Mouse (Mus musculus) T-helper 2 cell (primary cell): ENCODE results near the gene Smg8.

ENCODE experiments used
- in situ Hi-C: fragments of 300-600 bp; cut with MboI, MseI; formaldehyde crosslinking; loops from one replicate; pipeline ENCODE4 v1.15.1; 2025; ENCODE audit warnings: high pct_unique_total_duplicates

Gene Smg8

DNA sequence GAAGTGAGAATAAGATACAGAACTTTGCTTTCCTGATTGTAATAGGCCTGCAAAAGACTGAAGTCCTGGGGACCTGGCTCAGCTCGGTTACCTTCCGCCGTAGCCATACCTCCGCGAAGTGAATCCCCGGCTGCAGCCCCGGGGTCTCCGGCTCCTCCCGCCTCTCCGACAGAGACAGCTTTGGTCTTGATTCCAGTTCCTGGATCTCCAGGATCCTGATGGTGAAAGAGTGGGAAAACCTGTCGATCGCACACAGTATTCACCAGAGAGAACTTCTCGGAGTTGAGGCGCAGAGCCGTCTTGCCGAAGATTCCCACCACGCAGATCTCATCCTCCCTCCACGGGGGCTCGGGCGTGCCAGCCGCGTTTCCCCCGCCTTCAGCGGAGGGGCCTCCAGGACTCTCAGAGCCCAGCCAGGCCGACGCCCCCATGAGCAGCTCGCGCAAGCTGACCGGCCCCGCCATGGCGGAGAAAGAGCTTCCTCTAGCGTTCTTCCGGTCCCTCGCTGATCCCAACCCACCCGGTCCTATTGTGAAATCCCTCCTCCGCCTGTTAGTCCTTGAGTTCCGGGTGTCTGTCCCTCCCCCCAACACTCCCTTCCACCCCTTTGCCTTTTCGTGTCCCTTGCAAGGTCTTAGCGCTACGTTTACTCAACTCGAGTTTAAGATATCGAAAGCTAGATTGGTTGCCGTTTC, at the start of gene Smg8:
TSS of gene Smg8 (minus strand) at position 485 of the 695 bp plus-strand sequence.
- in situ Hi-C loops = loop anchor here (5.0 kb wide), 1 partner anchor 36 kb away; no protein-coding TSS in a partner anchor

- in situ Hi-C loops = loop anchor here (25.0 kb wide), 1 partner anchor 1999 kb away; the partner anchor contains the start of gene Usp32
These were observed 49.7 kb upstream of the Smg8 start for GRCm38 (mm10) chr11:87136233-87136632.

GRCm38 (mm10) chr11:87126824-87127816, 40.5 kb upstream of the Smg8 start, which contains the start of gene Trim37:
Gene Trim37 (plus strand): TSS chr11:87127077.
- in situ Hi-C loops = loop anchor here (25.0 kb wide), 1 partner anchor 1990 kb away; the partner anchor contains the start of gene Usp32

- in situ Hi-C loops = loop anchor here (25.0 kb wide), 1 partner anchor 1989 kb away; the partner anchor contains the start of gene Usp32
These were observed 39.8 kb upstream of the Smg8 start for GRCm38 (mm10) chr11:87126281-87126823.

GRCm38 (mm10) chr11:87125562-87125961, 39.0 kb upstream of the Smg8 start:
- in situ Hi-C loops = loop anchor here (25.0 kb wide), 1 partner anchor 1988 kb away; the partner anchor contains the start of gene Usp32

GRCm38 (mm10) chr11:87121864-87122263, 35.3 kb upstream of the Smg8 start:
- in situ Hi-C loops = loop anchor here (5.0 to 25.0 kb wide), 2 partner anchors 35 to 1465 kb away; partner anchors contain the start of gene Smg8

- in situ Hi-C loops = loop anchor here (25.0 kb wide), 1 partner anchor 1477 kb away; no protein-coding TSS in a partner anchor
These were observed 23.8 kb upstream of the Smg8 start for GRCm38 (mm10) chr11:87110172-87110909.

- in situ Hi-C loops = loop anchor here (25.0 kb wide), 1 partner anchor 1478 kb away; no protein-coding TSS in a partner anchor
These were observed 23.1 kb upstream of the Smg8 start for GRCm38 (mm10) chr11:87109519-87110171.

DNA sequence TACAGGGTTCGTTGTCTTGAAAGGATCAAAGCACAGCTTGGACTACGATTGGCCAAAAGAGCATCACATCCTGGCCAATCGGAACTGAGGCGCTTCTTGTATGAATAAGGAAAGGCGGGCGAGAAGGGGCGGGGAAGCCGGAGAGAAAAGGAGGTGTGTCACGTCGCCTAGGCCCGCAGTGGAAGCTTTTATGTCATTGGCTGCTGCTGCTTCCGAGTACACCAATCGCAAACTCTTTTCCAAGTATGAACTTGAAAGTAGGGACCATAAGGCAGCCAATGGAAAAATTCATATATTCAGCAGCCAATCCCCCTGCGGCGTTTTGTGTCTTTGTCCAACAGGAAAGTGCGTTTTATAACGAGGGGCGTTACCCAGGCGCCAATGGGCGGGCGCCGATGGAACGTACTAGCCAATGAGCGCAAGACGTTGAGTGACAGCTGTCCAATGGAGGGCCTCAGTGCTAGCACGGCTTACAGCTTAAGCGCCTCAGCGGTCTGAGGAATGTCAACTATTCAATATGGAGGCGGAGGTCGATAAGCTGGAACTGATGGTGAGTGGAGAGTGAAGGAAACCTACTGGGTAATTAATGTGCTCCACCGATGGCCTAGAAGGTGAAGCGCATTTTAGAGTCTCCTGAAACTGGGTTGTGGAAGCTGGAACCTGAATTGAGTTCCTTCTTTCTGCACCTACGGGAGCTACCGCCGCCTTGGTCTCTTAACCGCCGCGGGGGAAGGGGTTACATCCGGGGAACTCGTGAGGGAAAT, 22.4 kb upstream of the Smg8 start, which contains the start of gene Ska2:
TSS of gene Ska2 (plus strand) at position 480 of the 764 bp plus-strand sequence.
- in situ Hi-C loops = loop anchor here (25.0 kb wide), 1 partner anchor 1478 kb away; no protein-coding TSS in a partner anchor

DNA sequence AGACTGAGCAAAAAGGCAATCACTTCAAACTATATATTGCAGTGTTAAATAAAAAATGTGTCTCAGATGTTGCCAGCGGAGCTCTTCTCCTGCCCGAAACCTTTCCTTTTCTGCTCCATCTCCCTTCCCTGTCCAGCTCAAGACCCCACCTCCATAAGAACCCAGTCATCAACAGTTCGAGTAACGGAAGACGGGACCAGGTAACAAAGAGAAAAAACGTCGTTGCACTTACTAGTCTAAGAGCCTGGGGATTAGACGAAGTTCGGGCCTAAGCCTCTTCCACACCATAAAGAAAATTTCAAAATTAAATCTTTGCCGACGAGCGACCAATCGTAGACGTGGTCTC, 21.8 kb upstream of the Smg8 start, which contains the start of gene Prr11:
TSS of gene Prr11 (minus strand) at position 300 of the 346 bp plus-strand sequence.
- in situ Hi-C loops = loop anchor here (25.0 kb wide), 1 partner anchor 1479 kb away; no protein-coding TSS in a partner anchor

DNA sequence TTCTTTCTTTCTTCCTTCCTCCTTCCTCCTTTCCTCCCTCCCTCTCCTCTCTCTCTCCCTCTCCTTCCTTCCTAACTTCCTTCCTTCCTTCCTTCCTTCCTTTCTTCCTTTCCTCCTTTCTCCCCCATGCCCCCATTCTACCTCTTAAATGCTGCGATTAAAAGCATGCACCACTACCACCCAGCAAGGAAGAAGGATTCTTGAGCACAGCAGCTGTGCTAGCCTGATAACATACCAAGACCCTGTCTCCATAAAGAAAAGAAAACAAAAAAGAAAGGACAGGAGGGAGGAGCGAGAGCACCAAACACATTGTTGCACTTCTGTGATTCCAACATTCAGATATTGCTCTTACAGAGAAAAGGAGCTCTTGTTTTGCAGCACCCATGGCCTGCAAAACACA, 568 bp upstream of the Smg8 start:
- in situ Hi-C loops = loop anchor here (5.0 kb wide), 1 partner anchor 35 kb away; no protein-coding TSS in a partner anchor

- in situ Hi-C loops = loop anchor here (5.0 kb wide), 1 partner anchor 37 kb away; no protein-coding TSS in a partner anchor
These were observed 1.1 kb downstream of the Smg8 start for GRCm38 (mm10) chr11:87085461-87085860.

GRCm38 (mm10) chr11:87083712-87084111, 2.9 kb downstream of the Smg8 start:
- in situ Hi-C loops = no loop called here

GRCm38 (mm10) chr11:87073866-87074440, 12.6 kb downstream of the Smg8 start, which contains the start of gene Gdpd1:
Gene Gdpd1 (minus strand): TSS chr11:87074062.
- in situ Hi-C loops = no loop called here

DNA sequence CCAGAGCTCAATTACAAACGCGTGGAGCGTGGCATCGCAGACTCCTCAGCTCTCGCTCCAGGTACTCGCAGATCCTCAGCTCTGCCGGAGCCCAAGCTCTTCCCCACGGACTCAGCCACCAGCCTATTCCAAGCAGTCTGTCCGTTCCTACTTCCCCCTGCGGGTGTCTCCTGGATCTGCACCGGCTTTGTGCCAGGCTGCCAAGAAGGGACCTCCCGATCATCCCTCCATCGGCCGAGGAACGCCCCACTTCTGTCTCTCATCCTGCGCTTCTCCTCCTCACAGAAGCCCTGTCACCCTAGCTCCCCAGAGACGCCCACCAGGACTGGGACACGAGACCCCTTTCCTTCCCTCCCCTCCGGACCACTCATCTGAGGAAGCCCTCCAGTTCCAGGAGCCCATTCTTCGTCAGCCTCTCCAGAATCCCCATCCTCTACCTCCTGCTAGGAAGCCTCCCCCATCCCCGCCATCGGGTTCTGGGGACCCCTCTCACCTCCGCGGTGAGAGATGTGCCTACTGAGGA, 13.2 kb downstream of the Smg8 start:
- in situ Hi-C loops = no loop called here

GRCm38 (mm10) chr11:87062087-87062486, 24.5 kb downstream of the Smg8 start:
- in situ Hi-C loops = no loop called here

DNA sequence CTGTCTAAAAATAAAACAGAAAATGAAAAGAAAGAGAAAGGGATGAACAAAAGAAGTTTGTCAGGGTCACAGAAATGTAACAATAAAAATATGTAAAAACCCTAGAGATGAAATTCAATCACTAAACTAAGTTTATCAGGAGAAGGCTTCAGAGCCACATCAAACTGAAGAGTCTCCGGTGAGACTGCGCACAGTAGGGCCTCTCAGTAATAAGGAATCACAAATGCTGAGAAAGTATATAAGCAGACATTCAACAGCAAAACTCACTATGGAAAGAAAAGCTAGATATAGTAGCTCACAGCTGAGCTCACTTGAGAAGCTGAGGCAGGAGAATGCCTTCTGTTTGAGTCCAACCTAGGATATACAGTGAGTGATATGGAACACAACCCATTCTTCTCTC, 26.2 kb downstream of the Smg8 start:
- in situ Hi-C loops = no loop called here

DNA sequence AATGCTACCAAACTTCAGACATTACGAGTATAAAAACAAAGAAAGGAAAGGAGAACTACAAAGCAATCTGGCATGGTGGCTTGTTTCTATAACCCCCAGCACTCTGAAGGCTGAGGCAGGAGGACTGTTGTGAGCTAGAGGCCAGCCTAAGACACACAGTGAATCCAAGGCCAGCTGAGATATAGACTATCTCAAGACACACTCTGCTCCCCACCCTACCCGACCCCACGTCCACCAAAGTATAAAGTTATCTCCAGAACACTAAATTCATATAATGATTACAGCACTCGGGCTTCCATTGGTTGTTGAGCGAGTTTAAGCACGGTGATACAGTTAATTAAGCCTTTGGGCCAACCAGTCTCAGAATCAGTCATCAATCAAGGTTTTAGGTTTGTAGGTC, 30.3 kb downstream of the Smg8 start:
- in situ Hi-C loops = no loop called here
